Comparison of ENCODE assay signal across 8 mouse cellular contexts in genomic region chr8:122661138-122661537, GRCm38 (mm10). TPM values are rescaled to one million over a fixed set of nuclear protein-coding genes. Genes with fewer than 3 reads are reported as not detected.
A peak's percentile ranks its signal among the peaks of the same experiment; 100 is the strongest.
DNase-seq lines count a peak whose midpoint lies in the region; ATAC-seq and TF ChIP-seq lines count a peak whose summit lies in the region.

No protein-coding gene starts in this region.

- no peak for TF ChIP-seq CTCF in midbrain, postnatal 0 days (IDR thresholded peaks at IDR 0.05)

- peak; percentile 42 for DNase-seq in adrenal gland, adult 2 months
- no peak for DNase-seq in adrenal gland, adult 18-20 months (ENCODE audit: low spot score in 2 of 2)
- DNase-seq in embryo, embryonic 10.5 days (ENCODE audit: low spot score) = peak; percentile 82
- DNase-seq in gastrocnemius, postnatal 25 days = peak; percentile 86
- peak; percentile 79 to 81 for DNase-seq in left cerebral cortex, postnatal 14 days (ENCODE audit: low spot score in 2 of 2)
- peak; percentile 66 for DNase-seq in midbrain, postnatal 0 days (ENCODE audit: low spot score)
- no peak for DNase-seq in thymus, postnatal 4 days

- peak; percentile 80 for ATAC-seq in intestine, embryonic 15.5 days
- ATAC-seq in midbrain, postnatal 0 days (ENCODE audit: low FRiP score) = no peak

- H3K9me3 ChIP-seq in intestine, embryonic 15.5 days = no peaks in the 10 kb centered on the region
- no peaks in the 10 kb centered on the region for H3K9me3 ChIP-seq in midbrain, postnatal 0 days (ENCODE audit: low read length)

- no peak overlapping the region for H3K9ac ChIP-seq in intestine, embryonic 15.5 days
- no peak overlapping the region for H3K9ac ChIP-seq in midbrain, postnatal 0 days (replicated peaks; ENCODE audit: low read length, poor library complexity, severe bottlenecking)

- peaks cover 40% of the 10 kb centered on the region for H3K4me1 ChIP-seq in intestine, embryonic 15.5 days (replicated peaks)
- 0 out of 2 replicates have a peak, but pooled peaks cover 2% of the 10 kb centered on the region for H3K4me1 ChIP-seq in midbrain, postnatal 0 days (ENCODE audit: insufficient read depth, low read length)

- H3K27me3 ChIP-seq in intestine, embryonic 15.5 days (replicated peaks) = no peaks in the 10 kb centered on the region
- no peaks in the 10 kb centered on the region for H3K27me3 ChIP-seq in midbrain, postnatal 0 days (ENCODE audit: insufficient read depth, low read length)

- 35% methylated on average over 6 of the region's 7 CpGs for WGBS in intestine, embryonic 15.5 days
- 48% methylated on average over 7 of the region's 7 CpGs for WGBS in midbrain, postnatal 0 days

- no peaks in the 10 kb centered on the region for H3K36me3 ChIP-seq in intestine, embryonic 15.5 days
- no peaks in the 10 kb centered on the region; the same call in none of the 2 replicates for H3K36me3 ChIP-seq in midbrain, postnatal 0 days (ENCODE audit: insufficient read depth, low read length)

- intact Hi-C loops in left cerebral cortex, postnatal 14 days (cut with DNase I) = no loop called here

- H3K27ac ChIP-seq in intestine, embryonic 15.5 days = peak overlapping the region; percentile 55
- no peak overlapping the region for H3K27ac ChIP-seq in midbrain, postnatal 0 days (ENCODE audit: low read depth, low read length)

- H3K4me3 ChIP-seq in intestine, embryonic 15.5 days (replicated peaks) = no peak overlapping the region
- H3K4me3 ChIP-seq in midbrain, postnatal 0 days (ENCODE audit: low read depth, low read length) = no peak overlapping the region

- peak overlapping the region; percentile 14 for H3K4me2 ChIP-seq in intestine, embryonic 15.5 days (replicated peaks)
- H3K4me2 ChIP-seq in midbrain, postnatal 0 days (ENCODE audit: low read depth, low read length, poor library complexity, severe bottlenecking) = no peak overlapping the region

RNA-seq across cellular contexts. Expression of gene Cbfa2t3, which starts 37.8 kb away (rescaled TPM):
- 10 to 100 TPM; 13.9 to 16.2 TPM for total RNA-seq in adrenal gland, adult 2 months (2021)
- 19.3 and 20.3 TPM in 2 replicates for polyA plus RNA-seq in adrenal gland, adult 2 months (2012; rRNA removed)
- 10 to 100 TPM; 10.5 to 28.9 TPM for total RNA-seq in adrenal gland, adult 18-20 months (2021)
- total RNA-seq in gastrocnemius, postnatal 25 days (2021) = 10 to 100 TPM; 19.0 to 27.8 TPM
- polyA plus RNA-seq in intestine, embryonic 15.5 days (2015; fragmentation: Nextera tagmentation; extraction: Ambion mirVana) = 4.6 and 4.7 TPM in 2 replicates
- 10 to 100 TPM; 27.2 to 29.7 TPM for total RNA-seq in left cerebral cortex, postnatal 14 days (2021)
- 11.1 and 11.8 TPM in 2 replicates for total RNA-seq in midbrain, postnatal 0 days (2014; rRNA removed)
- 13.3 and 15.9 TPM in 2 replicates for polyA plus RNA-seq in midbrain, postnatal 0 days (2015; fragmentation: Nextera tagmentation; extraction: Ambion mirVana)

RNA-seq across cellular contexts. Expression of gene Pabpn1l, which starts 38.6 kb away (rescaled TPM):
- not detected for total RNA-seq in adrenal gland, adult 2 months (2021)
- not detected in 2 replicates for polyA plus RNA-seq in adrenal gland, adult 2 months (2012; rRNA removed)
- total RNA-seq in adrenal gland, adult 18-20 months (2021) = not detected
- total RNA-seq in gastrocnemius, postnatal 25 days (2021) = not detected
- not detected in 2 replicates for polyA plus RNA-seq in intestine, embryonic 15.5 days (2015; fragmentation: Nextera tagmentation; extraction: Ambion mirVana)
- not detected for total RNA-seq in left cerebral cortex, postnatal 14 days (2021)
- not detected in 2 replicates for total RNA-seq in midbrain, postnatal 0 days (2014; rRNA removed)
- polyA plus RNA-seq in midbrain, postnatal 0 days (2015; fragmentation: Nextera tagmentation; extraction: Ambion mirVana) = not detected in 2 replicates

RNA-seq across cellular contexts. Expression of gene Trappc2l, which starts 49.7 kb away (rescaled TPM):
- total RNA-seq in adrenal gland, adult 2 months (2021) = 10 to 100 TPM; 53.8 to 55.5 TPM
- 159 and 161 TPM in 2 replicates for polyA plus RNA-seq in adrenal gland, adult 2 months (2012; rRNA removed)
- total RNA-seq in adrenal gland, adult 18-20 months (2021) = 10 to 100 TPM; 63.1 to 64.5 TPM
- 10 to 100 TPM; 37.9 to 40.3 TPM for total RNA-seq in gastrocnemius, postnatal 25 days (2021)
- 58.0 and 76.0 TPM in 2 replicates for polyA plus RNA-seq in intestine, embryonic 15.5 days (2015; fragmentation: Nextera tagmentation; extraction: Ambion mirVana)
- total RNA-seq in left cerebral cortex, postnatal 14 days (2021) = 10 to 100 TPM; 84.2 to 85.9 TPM
- 14.1 and 23.2 TPM in 2 replicates for total RNA-seq in midbrain, postnatal 0 days (2014; rRNA removed)
- 135 and 138 TPM in 2 replicates for polyA plus RNA-seq in midbrain, postnatal 0 days (2015; fragmentation: Nextera tagmentation; extraction: Ambion mirVana)

RNA-seq across cellular contexts. Expression of gene Galns, which starts 49.9 kb away (rescaled TPM):
- total RNA-seq in adrenal gland, adult 2 months (2021) = 1 to 10 TPM; 6.0 to 7.8 TPM
- polyA plus RNA-seq in adrenal gland, adult 2 months (2012; rRNA removed) = 6.8 and 8.0 TPM in 2 replicates
- 1 to 10 TPM; 5.0 to 6.1 TPM for total RNA-seq in adrenal gland, adult 18-20 months (2021)
- 1 to 10 TPM; 1.3 to 1.8 TPM for total RNA-seq in gastrocnemius, postnatal 25 days (2021)
- 17.1 and 18.8 TPM in 2 replicates for polyA plus RNA-seq in intestine, embryonic 15.5 days (2015; fragmentation: Nextera tagmentation; extraction: Ambion mirVana)
- 10 to 100 TPM in 1 of 2 experiments, 1 to 10 TPM in 1; 9.7 to 10.3 TPM for total RNA-seq in left cerebral cortex, postnatal 14 days (2021)
- 12.1 and 14.6 TPM in 2 replicates for total RNA-seq in midbrain, postnatal 0 days (2014; rRNA removed)
- 10.9 and 12.7 TPM in 2 replicates for polyA plus RNA-seq in midbrain, postnatal 0 days (2015; fragmentation: Nextera tagmentation; extraction: Ambion mirVana)

Comparison
In these comparisons a context has a peak if more than half of its experiments do, and no peak if none do; other contexts are left out.
1. DNase-seq: peak in adrenal gland, adult 2 months (single experiment), embryo, embryonic 10.5 days (single experiment), gastrocnemius, postnatal 25 days (single experiment), left cerebral cortex, postnatal 14 days (2 of 2) and midbrain, postnatal 0 days (single experiment); none in adrenal gland, adult 18-20 months (0 of 2) and thymus, postnatal 4 days (single experiment).